Mouse (Mus musculus): ENCODE measurements at regions not wholly inside any gene's neighbourhood (a gene's known extent, or its start where the extent isn't known, plus 50 kb on each side); places are given as distances from the start of the nearest gene placed in this dataset.

DNA sequence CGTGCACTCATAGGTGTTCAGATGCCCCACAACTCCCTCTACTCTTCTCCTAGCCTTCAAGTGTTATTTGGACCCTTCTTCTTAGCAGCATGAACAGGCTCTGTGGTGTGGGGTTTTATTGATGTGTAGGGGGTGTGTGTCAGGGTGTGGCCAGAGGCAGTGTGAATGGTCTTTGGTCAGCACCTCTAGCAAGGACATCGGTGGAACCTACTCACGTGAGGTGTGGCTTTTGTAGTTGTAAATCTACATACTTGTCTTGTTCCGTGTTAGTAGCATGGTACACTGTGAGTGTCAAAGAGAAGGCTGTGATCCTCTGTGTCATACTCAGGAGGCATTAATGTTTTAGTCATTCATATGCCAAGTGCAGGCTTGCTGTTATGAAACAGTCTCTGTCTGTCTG lies 164.2 kb downstream of the Bcl11a start:
- TF ChIP-seq CTCF (IDR thresholded peaks at IDR 0.05; ENCODE audit: borderline replicate concordance, insufficient read depth, low read length): no peak
- no peak for TF ChIP-seq POLR2A (IDR thresholded peaks at IDR 0.05; ENCODE audit: low read depth, low read length)

Data from embryonic fibroblast, embryonic 13.5 days (primary cell).